14 mouse cellular contexts compared by ENCODE assay signal in genomic region chr4:139526475-139526874, GRCm38 (mm10). TPM values are rescaled to one million over a fixed set of nuclear protein-coding genes. Genes with fewer than 3 reads are reported as not detected.
A peak's percentile ranks its signal among the peaks of the same experiment; 100 is the strongest.
DNase-seq lines count a peak whose midpoint lies in the region; ATAC-seq lines count a peak whose summit lies in the region.
"Had no signal": no experiment of that assay in that cellular context is flagged by ENCODE, and none has a peak within 500 bp of the region (broad histone marks: within the 10 kb centered on the region; RNA-seq: fewer than 3 reads in every experiment).

No protein-coding gene starts in this region.

- no peak overlapping the region for H3K4me3 ChIP-seq in hindbrain, embryonic 15.5 days
- no peak overlapping the region for H3K4me3 ChIP-seq in hindbrain, embryonic 12.5 days
- H3K4me3 ChIP-seq: intestine, embryonic 15.5 days had no signal

- no peak overlapping the region for H3K9ac ChIP-seq in hindbrain, embryonic 15.5 days
- H3K9ac ChIP-seq in hindbrain, embryonic 12.5 days = no peak overlapping the region
- H3K9ac ChIP-seq: intestine, embryonic 15.5 days had no signal

- no peaks in the 10 kb centered on the region for H3K9me3 ChIP-seq in hindbrain, embryonic 15.5 days
- H3K9me3 ChIP-seq in hindbrain, embryonic 12.5 days (replicated peaks) = no peaks in the 10 kb centered on the region
- H3K9me3 ChIP-seq: intestine, embryonic 15.5 days had no signal

- DNase-seq in right cerebral cortex, postnatal 10 days (ENCODE audit: low spot score in 2 of 2) = peak; percentile 47 to 58
- DNase-seq in right cerebral cortex, postnatal 14 days = no peak
- peak; percentile 7 for DNase-seq in left cerebral cortex, adult 11 months (ENCODE audit: low spot score)
- DNase-seq in adrenal gland, postnatal 10 days = no peak
- no peak for DNase-seq in c-Kit-positive CD71-positive TER-119-positive erythroid progenitor cells, embryonic 14.5 days (ENCODE audit: low spot score)
- DNase-seq: heart, adult 11 months; heart, postnatal 10 days; kidney, postnatal 10 days; liver; spleen, adult 18-20 months; thymus, postnatal 25 days had no signal

- peaks cover 6% of the 10 kb centered on the region; the same call in 1 of the 2 replicates for H3K4me1 ChIP-seq in hindbrain, embryonic 15.5 days (replicated peaks)
- H3K4me1 ChIP-seq in hindbrain, embryonic 12.5 days = 0 out of 2 replicates have a peak, but pooled peaks cover 4% of the 10 kb centered on the region
- H3K4me1 ChIP-seq: intestine, embryonic 15.5 days had no signal

- H3K36me3 ChIP-seq in hindbrain, embryonic 15.5 days = no peaks in the 10 kb centered on the region
- H3K36me3 ChIP-seq in hindbrain, embryonic 12.5 days = no peaks in the 10 kb centered on the region
- H3K36me3 ChIP-seq: intestine, embryonic 15.5 days had no signal

- 49% methylated on average over 12 of the region's 12 CpGs for WGBS in hindbrain, embryonic 15.5 days
- 55% methylated on average over 12 of the region's 12 CpGs for WGBS in hindbrain, embryonic 12.5 days

- no peaks in the 10 kb centered on the region for H3K27me3 ChIP-seq in hindbrain, embryonic 15.5 days
- no peaks in the 10 kb centered on the region for H3K27me3 ChIP-seq in hindbrain, embryonic 12.5 days
- H3K27me3 ChIP-seq: intestine, embryonic 15.5 days had no signal

- ATAC-seq in hindbrain, embryonic 15.5 days (ENCODE audit: low FRiP score, low read depth) = peak; percentile 54; the same call in 1 of the 2 replicates
- ATAC-seq in hindbrain, embryonic 12.5 days (ENCODE audit: low FRiP score) = no peak
- ATAC-seq: intestine, embryonic 15.5 days had no signal

- H3K4me2 ChIP-seq in hindbrain, embryonic 15.5 days = no peak overlapping the region
- H3K4me2 ChIP-seq in hindbrain, embryonic 12.5 days (replicated peaks) = no peak overlapping the region
- H3K4me2 ChIP-seq: intestine, embryonic 15.5 days had no signal

- no peak overlapping the region for H3K27ac ChIP-seq in hindbrain, embryonic 15.5 days (replicated peaks)
- H3K27ac ChIP-seq in hindbrain, embryonic 12.5 days = no peak overlapping the region
- H3K27ac ChIP-seq: intestine, embryonic 15.5 days had no signal

RNA-seq across cellular contexts. Expression of gene Iffo2, which starts 3.9 kb away (rescaled TPM):
- 4.3 and 5.1 TPM in 2 replicates for polyA plus RNA-seq in hindbrain, embryonic 15.5 days (2015; fragmentation: Nextera tagmentation; extraction: Ambion mirVana)
- polyA plus RNA-seq in hindbrain, embryonic 12.5 days (2016; fragmentation: Nextera tagmentation; extraction: Ambion mirVana) = 5.7 and 5.8 TPM in 2 replicates
- 10 to 100 TPM; 16.4 to 17.5 TPM for total RNA-seq in adrenal gland, postnatal 10 days (2021)

Comparison
In these comparisons a context has a peak if more than half of its experiments do, and no peak if none do; other contexts are left out.
1. DNase-seq: peak in right cerebral cortex, postnatal 10 days (2 of 2) and left cerebral cortex, adult 11 months (single experiment); none in right cerebral cortex, postnatal 14 days (single experiment), adrenal gland, postnatal 10 days (single experiment) and c-Kit-positive CD71-positive TER-119-positive erythroid progenitor cells, embryonic 14.5 days (single experiment).